Mouse (Mus musculus) ovary, postnatal 14 days (tissue): ENCODE data around the gene Tmie.
A peak's percentile ranks its signal among the peaks of the same experiment; 100 is the strongest.

ENCODE experiments used
- DNase-seq: peaks from one replicate; pipeline ENCODE4 v3.0.0; 2022; ENCODE audit warnings: low spot score

Tmie gene

GRCm38 (mm10) chr9:110888935-110889334 lies 9.0 kb upstream of the Tmie start:
- DNase-seq = no peak

GRCm38 (mm10) chr9:110887388-110888303 lies 7.7 kb upstream of the Tmie start:
- no peak for DNase-seq

- DNase-seq = no peak
Observed at GRCm38 (mm10) chr9:110881953-110882352, 2.0 kb upstream of the Tmie start.

- DNase-seq = peak; percentile 22
Observed at GRCm38 (mm10) chr9:110880772-110881171, 859 bp upstream of the Tmie start.

GRCm38 (mm10) chr9:110879191-110879920 lies 557 bp downstream of the Tmie start, which contains the start of gene Als2cl:
Gene Als2cl (plus strand): TSS chr9:110879870.
- DNase-seq = peak; percentile 30

GRCm38 (mm10) chr9:110877888-110878287 lies 2.0 kb downstream of the Tmie start:
- peak; percentile 37 for DNase-seq

GRCm38 (mm10) chr9:110877353-110877752 lies 2.6 kb downstream of the Tmie start:
- DNase-seq = no peak

GRCm38 (mm10) chr9:110875288-110875695 lies 4.6 kb downstream of the Tmie start:
- no peak for DNase-seq

- DNase-seq = no peak
Observed at GRCm38 (mm10) chr9:110874660-110875191, 5.2 kb downstream of the Tmie start.

GRCm38 (mm10) chr9:110873681-110874659 lies 5.9 kb downstream of the Tmie start:
- no peak for DNase-seq

- peak; percentile 37 for DNase-seq
Observed at GRCm38 (mm10) chr9:110871030-110871429, 8.9 kb downstream of the Tmie start.

GRCm38 (mm10) chr9:110858967-110859596 lies 20.8 kb downstream of the Tmie start:
- no peak for DNase-seq

GRCm38 (mm10) chr9:110858523-110858922 lies 21.4 kb downstream of the Tmie start:
- no peak for DNase-seq

GRCm38 (mm10) chr9:110857781-110858472 lies 22.0 kb downstream of the Tmie start, which contains the start of gene Prss50:
Gene Prss50 (plus strand): TSS chr9:110857967.
- no peak for DNase-seq

GRCm38 (mm10) chr9:110856920-110857319 lies 23.0 kb downstream of the Tmie start:
- no peak for DNase-seq

- no peak for DNase-seq
Observed at GRCm38 (mm10) chr9:110855903-110856302, 24.0 kb downstream of the Tmie start.

- DNase-seq = no peak
Observed at GRCm38 (mm10) chr9:110849162-110849561, 30.8 kb downstream of the Tmie start.

GRCm38 (mm10) chr9:110844206-110844605 lies 35.7 kb downstream of the Tmie start, which contains the start of gene Prss46:
Gene Prss46 (plus strand): TSS chr9:110844506.
- DNase-seq = no peak

- no peak for DNase-seq
Observed at GRCm38 (mm10) chr9:110841438-110841837, 38.5 kb downstream of the Tmie start.

GRCm38 (mm10) chr9:110840905-110841304 lies 39.0 kb downstream of the Tmie start:
- no peak for DNase-seq
